Mouse (Mus musculus) fat pad, adult 2 months (tissue): Measurements from ENCODE around the gene Mum1.

Experiments used
- DNase-seq: peaks from one replicate; pipeline ENCODE4 v3.0.0-alpha.2; 2011; ENCODE audit warnings: low read depth, low spot score; ENCODE audit errors: extremely low read depth

Gene Mum1

GRCm38 (mm10) chr10:80248971-80249640 lies 22.9 kb downstream of the Mum1 start, which contains the start of gene Ndufs7:
Ndufs7 (plus strand) TSS chr10:80249121.
- DNase-seq: peak; percentile 52

DNA sequence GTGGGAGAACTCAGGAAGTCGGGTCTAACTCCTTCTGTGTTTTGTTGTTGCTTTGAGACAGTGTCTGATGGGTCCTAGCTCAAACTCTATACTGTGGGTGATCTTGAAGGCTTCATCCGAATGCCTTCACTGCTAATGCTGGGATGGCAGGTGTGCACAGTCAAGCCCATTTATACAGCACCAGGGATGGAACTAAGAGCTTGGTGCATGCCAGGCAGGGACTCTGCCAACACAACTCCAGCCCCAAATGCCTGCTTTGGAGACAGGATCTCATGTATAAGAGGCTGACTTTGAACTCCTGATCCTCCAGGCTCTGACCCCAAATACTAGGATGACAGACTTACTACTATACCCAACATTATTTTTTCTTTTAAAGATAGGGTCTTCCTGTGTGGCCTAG lies 23.8 kb downstream of the Mum1 start:
- no peak for DNase-seq

DNA sequence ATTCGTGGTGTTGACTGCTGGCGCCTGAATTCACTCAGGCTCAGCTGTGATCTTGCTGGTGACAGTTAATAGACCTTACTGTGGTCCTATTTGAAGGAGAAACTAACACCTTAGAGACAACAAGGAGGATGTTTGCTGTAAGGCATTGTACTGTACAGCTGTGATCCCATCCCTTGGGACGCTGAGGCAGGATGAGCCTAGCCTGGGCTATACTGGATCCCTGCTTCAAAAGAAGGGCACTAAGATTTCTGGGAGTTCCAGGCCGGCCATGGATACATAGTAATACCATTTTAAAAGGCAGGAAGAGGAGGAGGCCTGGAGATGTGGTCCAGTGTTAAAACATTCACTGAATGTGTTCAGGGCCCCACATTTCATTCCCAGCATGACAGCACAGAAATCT lies 24.3 kb downstream of the Mum1 start:
- DNase-seq: no peak

GRCm38 (mm10) chr10:80252011-80252410 lies 25.8 kb downstream of the Mum1 start:
- DNase-seq: no peak

- DNase-seq: no peak
Measured at GRCm38 (mm10) chr10:80252493-80253274, 26.4 kb downstream of the Mum1 start.

DNA sequence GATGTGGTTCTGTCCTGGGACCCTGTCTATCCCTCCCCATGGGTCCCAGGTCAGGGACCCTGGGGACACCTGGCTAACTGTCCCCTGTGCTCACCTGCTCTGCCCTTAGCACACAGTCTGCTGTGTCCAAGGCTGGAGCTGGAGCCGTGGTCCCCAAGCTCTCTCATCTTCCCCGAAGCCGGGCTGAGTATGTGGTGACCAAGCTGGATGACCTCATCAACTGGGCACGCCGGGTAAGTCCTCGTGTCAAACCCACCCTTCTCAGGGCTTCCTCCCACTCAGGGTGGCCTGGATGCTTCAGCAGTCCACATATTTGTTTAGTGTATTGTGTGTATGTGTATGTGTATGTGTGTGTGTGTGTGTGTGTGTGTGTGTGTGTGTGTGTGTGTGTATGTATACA lies 27.3 kb downstream of the Mum1 start:
- DNase-seq: no peak

- DNase-seq: no peak
Measured at GRCm38 (mm10) chr10:80254331-80255297, 28.4 kb downstream of the Mum1 start.

- DNase-seq: no peak
Measured at GRCm38 (mm10) chr10:80255881-80256535, 29.8 kb downstream of the Mum1 start.

DNA sequence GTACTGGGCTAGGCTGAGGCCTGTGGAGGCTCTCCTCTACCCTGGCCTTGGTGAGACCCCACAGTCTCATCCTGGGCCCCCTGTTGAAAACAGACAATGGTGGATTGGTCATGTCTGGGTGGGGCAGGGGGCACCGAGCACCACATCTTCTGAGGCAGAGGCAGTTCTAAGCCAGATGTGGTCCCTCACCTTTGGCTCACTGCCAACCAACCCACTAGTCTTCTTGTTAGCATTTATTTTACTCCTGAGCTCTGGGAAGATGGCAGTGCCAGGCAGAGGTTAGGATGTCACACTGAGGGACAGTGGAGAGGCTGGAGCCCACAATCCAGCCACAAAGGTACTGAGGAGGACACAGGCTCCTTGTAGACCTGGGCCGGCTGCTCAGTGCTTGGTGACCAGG lies 31.7 kb downstream of the Mum1 start:
- DNase-seq: no peak

DNA sequence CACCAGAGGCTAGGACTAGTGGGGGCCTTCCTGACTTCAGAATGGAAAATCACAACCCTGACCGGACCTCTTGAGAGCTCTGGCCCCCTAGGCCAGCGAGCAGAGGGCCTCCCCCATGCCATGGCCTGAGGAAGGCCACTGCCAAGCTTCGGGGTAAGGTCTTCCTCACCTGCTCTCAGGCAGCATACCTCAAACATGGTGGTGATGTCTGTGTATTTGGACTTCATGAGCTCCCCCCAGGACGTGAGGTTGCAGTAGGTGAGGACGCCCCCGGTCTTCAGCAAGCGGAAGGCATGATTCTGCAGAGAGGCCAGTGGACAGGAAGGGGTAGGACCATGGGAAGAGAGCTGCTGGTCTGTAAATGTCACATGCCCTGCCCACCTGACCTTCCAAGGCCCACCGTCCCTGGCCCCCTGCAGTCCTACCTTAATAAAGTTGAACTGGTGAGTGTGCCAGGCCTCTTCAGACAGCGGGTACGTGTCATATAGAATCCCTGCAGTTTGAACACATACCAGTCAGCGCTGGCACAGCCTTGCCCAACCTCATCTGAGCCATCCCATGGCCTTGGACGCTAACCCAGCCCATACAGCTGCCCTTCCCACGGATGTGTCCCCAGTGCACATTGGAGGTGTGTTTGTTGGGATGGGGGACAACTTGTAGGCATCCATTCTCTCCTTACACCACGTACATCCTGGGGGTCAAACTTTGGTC lies 32.7 kb downstream of the Mum1 start:
- no peak for DNase-seq

- DNase-seq: no peak
Measured at GRCm38 (mm10) chr10:80259463-80259805, 33.2 kb downstream of the Mum1 start.

GRCm38 (mm10) chr10:80259861-80260641 lies 33.8 kb downstream of the Mum1 start:
- no peak for DNase-seq

GRCm38 (mm10) chr10:80260642-80261584 lies 34.7 kb downstream of the Mum1 start, which contains the start of the genes Gamt and Dazap1:
Gamt (minus strand) TSS chr10:80261012.
Dazap1 (plus strand) TSS chr10:80261486.
- peak; percentile 62 for DNase-seq

GRCm38 (mm10) chr10:80261585-80261968 lies 35.3 kb downstream of the Mum1 start:
- peak; percentile 56 for DNase-seq

DNA sequence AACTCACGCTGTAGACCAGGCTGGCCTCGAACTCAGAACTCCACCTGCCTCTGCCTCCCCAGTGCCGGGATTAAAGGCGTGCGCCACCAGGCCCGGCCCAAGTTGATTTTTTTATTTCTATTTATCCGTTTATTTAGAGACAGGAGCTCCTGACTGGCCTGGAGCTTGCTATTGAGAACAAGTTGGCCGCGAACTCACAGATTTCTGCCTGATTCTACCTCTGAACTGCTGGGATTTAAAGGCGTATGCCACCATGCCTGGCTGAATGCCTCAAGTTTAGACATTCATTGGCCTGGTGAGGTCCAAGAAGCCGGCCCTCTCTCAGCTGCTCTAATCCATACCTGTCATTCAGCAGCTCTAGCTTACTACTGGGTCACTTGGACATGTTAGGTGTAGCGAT lies 35.9 kb downstream of the Mum1 start:
- DNase-seq: no peak

GRCm38 (mm10) chr10:80262776-80263365 lies 36.6 kb downstream of the Mum1 start:
- no peak for DNase-seq

DNA sequence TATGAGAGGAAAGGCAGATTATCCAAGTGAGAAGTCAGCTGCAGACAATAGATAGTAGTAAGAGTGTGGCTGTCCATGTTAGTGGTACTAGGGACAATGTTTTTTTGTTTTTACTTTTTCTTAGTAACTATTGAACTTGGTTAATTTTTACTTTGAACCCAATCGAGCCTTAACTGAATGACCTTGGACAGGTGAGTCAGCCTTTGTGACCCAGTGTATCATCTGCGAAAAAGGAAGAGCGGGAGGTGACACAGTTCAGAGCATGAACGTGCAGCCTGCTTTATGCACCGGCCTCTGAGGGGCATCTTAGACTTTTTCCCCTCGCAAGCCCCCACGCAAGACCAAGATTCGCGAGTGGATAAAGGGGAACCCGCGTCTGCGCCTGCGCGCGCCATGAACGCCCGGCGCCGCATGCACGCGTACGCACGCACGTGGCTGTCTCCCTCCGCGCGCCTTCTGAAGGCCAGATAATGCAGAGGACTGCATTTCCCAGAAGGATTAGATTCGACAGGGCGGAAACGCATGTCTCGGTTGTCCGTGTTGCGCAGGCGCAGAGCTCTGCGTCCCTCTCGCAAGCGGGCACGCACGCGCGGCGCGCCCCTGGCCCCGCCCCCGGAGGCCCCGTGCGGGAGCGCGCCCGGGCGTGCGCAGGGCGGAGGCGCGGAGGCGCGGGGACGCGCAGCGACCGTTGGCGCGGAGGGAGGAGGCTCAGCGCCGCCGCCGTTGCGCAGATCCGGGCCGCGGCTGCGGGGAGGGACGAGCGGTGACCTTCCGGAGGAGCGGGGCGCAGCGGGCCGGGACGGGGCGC lies 38.3 kb downstream of the Mum1 start:
- DNase-seq: peak; percentile 86
